Mouse (Mus musculus): ENCODE measurements at regions not wholly inside any gene's neighbourhood (a gene's known extent, or its start where the extent isn't known, plus 50 kb on each side); places are given as distances from the start of the nearest gene placed in this dataset.

- no peak for TF ChIP-seq CTCF (IDR thresholded peaks at IDR 0.05; ENCODE audit: control insufficient read depth, insufficient read depth, insufficient read length)
- no peak for TF ChIP-seq USF1 (IDR thresholded peaks at IDR 0.05; ENCODE audit: low read depth)
- no peak for TF ChIP-seq MYOG (IDR thresholded peaks at IDR 0.05; ENCODE audit: control insufficient read depth, extremely low read depth, insufficient read length)
These were observed 945.3 kb downstream of the Robo2 start for GRCm38 (mm10) chr16:73466296-73466695.
